Mouse (Mus musculus): Measurements from ENCODE around the gene Grpel1.

Grpel1 gene

DNA sequence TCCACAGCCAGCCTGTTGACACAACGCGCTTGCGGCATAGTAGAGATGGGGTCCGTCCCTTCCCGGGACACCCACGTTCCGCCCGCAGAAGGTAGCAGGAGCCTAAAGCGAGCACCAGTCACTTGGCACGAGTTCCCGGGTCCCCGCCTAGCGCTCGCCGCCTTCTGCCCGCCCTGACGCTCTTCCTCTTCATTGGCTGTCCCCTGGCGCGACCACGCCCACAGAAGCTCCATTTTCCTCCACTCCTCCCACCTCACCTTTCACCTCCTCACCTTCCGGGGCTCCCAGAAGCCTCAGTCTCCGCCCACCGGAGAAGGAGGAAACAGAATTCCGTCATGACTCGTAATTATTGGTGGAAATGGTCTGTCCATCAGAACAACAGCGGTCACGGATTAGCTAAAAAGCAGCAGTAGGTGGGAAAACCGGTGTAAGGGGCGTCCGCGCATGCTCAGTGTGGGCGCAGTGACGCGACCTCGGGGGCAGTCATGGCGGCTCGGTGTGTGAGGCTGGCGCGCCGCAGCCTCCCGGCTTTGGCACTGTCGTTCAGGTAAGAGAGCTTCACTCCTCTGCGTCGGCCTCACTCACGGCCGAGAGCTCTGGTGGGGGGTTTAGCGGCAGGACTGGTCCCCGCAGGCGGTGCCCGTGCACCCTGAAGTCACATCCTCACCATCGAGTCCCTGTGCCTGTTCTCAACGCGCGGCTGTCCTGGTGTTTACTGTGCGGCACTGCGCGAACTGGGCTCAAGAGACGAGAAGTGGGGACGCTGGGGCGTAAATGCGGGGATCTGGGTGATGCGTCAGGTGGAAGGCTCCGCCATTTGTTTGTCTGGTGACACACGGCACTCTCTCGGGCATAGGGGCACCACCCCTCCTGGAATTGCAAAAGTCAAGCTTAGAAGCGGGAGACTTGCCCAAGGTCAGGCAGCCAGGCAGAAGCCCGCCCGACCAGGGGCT is at the start of gene Grpel1:
TSS of gene Grpel1 (plus strand) at position 290 of the 953 bp plus-strand sequence.
- DNase-seq: peak; percentile 99

DNA sequence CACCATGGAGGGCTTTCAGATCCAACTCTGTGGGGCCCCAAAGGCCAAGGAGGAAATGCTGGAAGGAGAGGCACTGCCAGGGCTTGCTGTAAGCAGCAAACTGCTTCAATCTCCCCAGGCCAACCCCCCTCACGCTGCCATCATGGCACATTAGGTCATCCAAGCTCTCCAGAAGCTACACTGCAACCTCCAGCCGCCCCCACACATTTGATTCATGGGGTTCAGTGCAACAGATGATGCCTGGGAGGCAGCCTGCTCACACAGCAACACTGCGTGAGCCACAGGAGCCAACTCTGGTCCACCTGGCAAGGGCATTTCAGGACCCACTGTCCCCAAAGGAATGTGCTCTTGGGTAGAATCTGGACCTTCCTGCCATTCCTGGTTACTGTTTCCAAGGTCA is 44.9 kb upstream of the Grpel1 start:
- peak in 1 of 2 experiments; percentile 19 for DNase-seq

DNA sequence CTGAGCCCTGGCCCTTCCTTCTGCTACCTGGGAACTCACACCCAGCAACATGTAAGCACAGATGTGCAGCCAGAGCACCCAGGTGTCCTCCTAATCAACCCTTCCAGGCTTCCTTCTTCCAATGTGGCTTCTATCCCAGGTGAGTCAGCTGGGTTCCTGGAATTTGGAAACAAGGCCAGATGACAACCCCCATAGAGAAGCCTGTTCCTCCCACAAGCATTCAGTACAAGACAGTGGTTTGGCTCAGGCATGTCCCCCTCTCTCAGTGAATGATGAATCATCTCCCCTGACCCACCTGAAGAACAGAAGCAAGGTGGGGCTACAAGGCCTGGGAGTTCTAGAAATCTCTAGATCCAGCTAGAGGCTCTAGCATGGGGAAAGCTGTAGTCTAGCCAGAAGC is 42.1 kb upstream of the Grpel1 start:
- DNase-seq: no peak

DNA sequence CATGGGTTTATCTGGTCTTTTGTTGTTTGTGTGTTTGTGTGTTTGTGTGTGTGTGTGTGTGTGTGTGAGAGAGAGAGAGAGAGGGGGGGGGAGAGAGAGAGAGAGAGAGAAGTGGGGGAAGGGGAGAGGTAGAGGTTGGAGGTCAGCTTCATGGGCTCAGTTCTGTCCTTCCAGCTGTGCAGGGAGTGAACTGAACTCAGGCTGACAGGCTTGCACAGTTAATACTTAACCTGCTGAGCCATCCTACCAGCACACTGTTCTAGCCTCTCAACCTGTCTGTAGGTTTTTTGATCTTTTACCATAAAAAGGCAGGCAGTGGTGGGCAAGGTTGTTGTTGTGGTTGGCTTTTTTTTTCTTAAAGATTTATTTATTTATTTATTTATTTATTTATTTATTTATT is 40.1 kb upstream of the Grpel1 start:
- DNase-seq: peak; percentile 17 to 55

DNA sequence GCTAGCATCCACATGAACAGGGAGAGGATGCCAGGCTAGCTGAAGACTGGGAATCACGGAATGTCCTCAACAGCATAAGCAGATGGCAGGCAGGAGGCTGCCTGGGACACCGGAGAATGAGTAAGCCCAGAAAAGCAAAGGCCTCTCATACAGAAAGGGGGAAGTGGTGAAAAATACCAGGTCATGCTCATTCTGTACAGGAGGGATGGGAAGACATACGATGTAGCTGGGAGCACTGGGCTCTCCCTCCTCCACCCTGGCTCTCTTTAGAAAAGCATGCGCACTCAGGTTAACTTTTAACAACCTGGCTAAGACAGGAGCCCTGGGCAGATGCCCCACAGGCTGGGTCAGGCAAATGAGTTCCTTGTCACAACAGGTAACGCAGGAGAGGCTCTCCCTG is 38.4 kb upstream of the Grpel1 start:
- peak; percentile 64 to 84 for DNase-seq

DNA sequence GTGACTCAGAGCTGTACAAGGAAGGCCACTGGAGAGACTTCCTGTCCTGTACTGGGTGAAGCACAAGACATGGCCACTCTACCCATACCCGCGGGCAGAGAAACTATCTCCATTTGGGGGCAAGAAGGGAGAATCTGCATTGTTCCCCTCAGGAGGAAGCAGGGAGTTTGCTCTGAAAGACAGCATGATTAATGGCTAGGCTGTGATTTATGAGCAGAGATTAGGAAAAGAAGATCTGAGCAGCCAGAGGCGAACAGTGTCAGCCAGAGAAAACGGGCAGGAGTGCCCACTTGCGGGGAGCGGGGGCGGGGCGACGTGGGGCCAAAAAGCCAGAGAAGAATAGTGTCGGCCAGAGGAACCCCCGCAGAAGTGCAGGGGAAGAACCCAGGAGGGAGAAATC is 37.0 kb upstream of the Grpel1 start:
- DNase-seq: peak in 1 of 2 experiments; percentile 14

DNA sequence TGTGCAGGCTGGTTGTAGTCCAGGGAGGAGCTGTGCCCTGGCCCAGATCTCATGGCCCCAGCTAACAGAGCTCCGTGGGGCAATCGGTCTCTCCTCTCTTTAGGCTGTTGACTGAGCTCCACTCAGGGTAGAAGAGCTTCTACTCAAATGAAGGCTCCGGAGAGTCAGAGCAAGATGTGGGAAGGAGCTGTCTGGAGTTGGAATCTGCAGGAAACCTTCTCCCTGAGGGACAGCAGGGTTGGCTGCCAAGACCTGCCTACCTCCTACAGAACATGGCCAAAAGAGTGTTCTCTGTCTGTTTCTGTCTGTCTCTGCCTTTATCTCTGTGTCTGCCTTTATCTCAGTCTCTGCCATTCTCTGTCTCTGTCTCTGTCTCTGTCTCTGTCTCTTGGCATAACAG is 35.2 kb upstream of the Grpel1 start:
- DNase-seq: peak in 1 of 2 experiments; percentile 13

DNA sequence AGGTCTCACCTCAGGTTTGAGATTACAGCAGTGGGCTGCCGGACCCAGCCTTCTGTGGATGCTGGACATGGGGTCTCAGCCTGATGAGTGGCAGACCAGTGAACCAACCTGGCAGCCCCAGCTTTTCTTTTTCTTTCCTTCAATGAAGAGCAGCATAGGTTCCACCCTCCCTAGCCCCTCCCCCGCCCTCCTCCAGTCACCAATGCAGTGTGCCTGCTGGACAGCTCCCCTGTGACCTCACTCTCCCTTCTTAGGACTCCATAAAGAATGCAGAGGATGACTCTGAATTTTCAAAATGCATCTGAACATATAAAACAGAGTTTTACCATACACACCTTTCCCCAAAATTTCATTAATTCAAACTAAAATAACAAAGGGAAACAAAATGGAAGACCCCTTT is 33.1 kb upstream of the Grpel1 start:
- DNase-seq: peak in 1 of 2 experiments; percentile 21

DNA sequence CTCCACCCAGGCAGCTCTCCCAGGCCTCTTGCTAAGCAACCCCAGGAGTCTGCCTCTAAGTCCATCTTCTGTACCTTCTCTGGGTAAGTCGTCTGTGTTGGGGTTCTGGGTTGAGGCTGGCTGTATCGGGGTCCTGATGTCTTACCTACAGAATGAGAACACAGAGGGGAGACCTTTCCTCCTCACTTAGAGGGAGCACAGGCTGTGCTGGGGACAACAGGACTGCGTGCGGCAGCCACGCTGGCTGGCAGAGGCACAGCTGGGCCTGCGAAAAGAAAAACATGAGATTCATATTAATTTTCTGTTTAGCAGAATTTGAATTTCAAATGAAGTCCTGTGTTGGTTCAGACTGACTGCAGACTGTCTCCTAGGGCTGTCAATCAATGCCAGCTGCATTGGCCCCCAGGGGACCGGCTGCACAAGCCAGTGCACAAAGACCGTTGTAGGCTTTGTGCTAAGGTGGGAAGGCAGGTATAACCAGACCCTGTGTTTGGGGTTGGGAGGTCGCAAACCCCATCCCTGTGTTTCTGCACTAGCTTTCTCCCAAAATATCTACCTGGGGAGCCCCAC is 30.3 kb upstream of the Grpel1 start:
- DNase-seq: no peak

DNA sequence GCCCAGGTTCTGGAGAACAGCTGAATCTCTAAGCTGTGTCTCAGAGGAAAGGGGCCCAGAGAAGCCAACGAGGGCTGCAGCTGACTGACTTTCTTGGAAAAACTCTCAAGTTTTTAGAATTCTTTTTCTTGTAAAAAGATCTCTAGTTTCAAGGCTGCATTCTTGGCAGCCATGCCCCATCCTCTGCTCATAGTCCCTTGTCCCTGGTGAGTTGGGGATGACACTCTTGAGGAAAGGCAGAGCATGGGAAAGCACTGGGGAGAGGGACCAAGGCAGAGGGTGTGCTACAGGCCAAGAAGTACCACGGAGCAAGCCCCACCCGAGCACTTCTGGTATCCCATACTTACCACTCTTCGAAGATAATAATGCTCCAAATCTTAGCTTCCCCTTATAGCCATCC is 27.9 kb upstream of the Grpel1 start:
- no peak for DNase-seq

DNA sequence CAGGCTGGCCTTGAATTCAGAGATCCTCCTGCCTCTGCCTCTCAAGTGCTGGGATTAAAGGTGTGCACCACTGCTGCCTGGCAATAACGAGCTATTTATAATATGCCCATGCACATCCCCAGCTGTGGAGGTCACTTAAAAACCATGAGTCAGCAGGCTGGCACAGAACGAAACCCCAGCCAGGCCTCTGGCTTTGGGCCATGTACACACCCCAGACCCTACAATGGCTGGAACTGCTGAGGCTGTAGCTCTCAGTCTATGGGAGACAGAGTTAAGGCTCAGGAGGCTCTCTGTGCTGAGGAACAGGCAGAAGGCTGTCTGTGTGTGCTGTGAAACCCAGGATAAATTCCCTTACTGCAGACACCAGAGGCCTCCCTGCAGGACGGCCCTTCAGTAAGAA is 24.1 kb upstream of the Grpel1 start:
- no peak for DNase-seq

DNA sequence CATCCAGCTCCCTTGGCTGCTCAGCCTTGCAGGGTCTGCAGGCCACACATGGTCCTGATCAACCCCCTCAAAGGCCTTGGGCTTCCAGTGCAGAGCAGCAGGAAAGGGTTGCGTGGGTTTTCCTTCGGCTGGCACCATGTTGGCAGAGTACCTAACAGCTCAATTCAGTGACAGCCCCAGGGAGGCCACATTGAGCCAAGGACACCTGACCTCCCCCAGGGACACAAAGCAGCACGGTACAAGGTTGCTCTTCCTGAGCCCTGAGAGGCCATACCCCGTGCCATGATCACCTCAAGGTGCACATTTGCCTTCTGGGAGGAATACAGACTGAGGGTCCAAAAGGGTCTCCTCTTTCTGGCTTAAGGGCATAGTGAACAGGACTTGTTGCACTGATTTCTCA is 20.2 kb upstream of the Grpel1 start:
- DNase-seq: no peak

DNA sequence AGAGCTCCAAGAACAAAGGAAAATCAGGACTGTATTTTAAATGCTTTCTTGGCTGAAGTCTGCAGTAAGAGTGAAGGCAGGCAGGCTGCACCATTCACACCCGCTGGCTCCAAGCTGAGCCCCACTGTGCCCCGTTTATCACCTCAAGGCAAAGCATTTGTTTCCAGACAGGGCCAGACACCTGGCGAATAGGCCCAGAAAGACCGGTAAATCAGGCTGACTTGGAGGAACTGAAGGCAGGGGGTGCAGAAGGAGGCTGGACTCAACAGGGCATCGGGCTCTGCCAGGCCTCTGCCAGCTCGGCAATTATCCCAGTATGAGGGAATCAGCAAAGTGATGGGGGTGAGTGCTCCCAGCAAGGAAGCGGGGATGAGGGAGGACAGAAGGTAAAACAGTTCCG is 19.8 kb upstream of the Grpel1 start:
- no peak for DNase-seq

DNA sequence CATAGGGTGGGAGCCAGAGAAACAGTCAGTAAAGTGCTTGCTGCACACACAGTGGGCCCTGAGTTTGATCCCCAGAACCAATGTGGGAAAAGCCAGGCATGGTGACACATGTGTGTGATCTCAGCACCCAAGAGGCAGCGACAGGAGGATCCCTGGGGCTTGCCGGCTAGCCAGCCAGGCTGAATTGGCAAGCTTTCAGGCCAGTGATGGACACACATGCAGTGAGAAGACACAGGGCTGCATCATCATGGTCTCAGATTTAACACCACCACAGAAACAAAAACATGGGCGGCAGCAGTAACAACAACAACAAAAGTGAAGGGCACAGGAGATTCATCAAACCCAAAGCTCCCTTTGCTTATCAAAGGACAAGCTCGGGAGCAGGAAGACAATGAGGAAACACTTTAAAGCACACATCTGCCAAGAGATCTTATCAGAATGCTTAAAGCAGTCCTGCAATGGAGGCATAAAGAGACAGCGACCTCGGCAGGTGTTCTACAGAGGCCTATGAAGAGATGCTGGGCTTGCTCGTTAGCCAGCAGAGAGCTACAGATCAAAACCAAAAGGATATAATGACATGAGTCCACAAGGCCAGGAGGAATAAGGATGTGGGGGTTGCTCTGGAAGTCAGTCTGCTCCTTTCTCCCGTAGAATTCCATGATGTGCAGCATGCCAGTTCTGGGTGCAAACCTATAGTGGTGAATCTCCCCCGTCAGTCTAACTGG is 18.5 kb upstream of the Grpel1 start:
- no peak for DNase-seq

DNA sequence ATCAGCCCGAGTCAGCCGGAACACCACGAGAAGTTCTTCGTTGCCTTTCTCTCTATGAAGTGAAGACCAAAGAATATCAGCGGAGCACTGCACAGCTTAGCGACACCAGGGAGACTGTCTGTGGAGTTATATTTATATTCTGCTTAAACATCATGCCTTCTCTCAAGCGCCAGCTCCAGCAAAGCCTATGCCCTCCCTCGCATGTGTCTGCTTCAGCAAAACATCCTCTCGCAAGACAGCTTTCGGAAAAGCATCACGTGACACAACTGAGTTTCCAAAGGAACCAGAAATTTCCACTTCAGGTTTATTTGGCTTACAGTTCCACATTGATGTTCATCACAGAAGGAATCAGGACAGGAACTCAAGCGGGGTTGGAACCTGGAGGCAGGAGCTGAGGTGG is 16.9 kb upstream of the Grpel1 start:
- no peak for DNase-seq

DNA sequence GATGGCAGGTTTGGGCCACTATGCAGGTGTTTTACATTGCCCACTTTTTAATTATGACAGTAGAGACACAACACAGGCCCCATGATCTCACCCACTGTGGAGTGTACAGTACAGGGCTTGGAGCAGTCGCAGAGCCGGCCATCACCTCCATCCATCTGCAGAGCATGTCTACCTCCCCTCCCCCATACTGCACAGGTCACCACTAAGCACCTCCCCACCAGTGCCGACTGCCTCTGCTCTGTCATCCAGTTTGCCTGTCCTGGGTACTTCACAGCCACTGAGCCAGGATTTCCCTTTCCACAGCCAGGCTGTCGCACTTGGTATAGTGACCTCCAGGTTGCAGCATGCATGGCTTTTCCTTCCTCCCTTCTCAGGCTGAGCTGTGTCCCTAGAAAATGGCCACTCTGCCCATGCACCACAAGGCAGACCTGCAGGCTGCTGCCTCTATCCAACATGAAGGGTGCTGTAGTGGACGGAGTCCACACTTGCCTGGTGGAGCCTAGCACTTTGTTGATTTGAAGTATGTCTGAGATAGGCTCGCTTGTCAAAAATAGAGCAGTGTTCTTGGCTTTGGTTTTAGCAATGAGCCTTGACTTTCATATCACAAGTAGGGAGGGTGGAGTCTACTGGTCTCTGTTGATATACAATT is 15.0 kb upstream of the Grpel1 start:
- no peak for DNase-seq

DNA sequence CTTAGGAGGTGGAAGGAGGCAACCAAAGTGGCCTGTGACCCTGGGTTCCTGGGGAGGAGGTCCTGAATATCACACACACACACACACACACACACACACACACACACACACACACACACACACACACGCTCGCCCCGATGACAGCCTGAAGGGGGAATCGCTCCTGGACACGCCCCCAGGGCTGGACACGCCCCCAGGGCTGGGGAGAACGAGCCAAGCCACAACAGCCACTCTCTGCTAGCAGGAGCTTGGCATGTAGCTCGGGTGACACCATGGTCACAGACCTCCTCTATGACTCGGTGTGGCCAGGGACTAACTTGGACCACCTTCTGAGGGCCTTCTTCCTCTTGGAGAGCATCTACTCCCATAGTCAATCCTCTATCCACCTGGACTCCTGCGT is 13.7 kb upstream of the Grpel1 start:
- no peak for DNase-seq

DNA sequence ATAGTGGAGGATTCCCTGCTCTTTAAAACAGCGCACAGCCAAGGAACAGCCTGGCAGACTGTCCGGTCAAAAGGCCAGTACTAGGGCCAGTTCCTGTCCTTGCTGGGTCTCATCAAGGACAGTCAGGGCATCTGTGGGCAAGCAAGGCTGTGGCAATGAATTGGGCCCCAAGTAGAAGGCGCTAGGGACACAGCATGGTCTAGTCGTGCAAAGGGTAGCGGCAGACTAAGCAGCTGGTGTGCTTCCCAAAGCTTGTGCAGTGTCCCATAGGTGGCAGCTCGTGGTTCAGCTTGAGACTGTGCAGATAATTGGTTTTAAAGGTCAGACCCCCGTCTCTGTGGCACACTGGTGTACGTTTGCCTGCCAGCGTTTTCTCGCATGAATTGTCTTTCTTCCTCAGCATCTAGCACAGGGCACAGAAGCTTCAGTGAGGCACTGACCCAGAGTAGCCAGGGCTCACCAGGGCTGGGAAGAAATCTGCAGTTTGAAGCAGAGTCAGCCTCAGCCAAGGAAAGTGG is 12.9 kb upstream of the Grpel1 start:
- no peak for DNase-seq

DNA sequence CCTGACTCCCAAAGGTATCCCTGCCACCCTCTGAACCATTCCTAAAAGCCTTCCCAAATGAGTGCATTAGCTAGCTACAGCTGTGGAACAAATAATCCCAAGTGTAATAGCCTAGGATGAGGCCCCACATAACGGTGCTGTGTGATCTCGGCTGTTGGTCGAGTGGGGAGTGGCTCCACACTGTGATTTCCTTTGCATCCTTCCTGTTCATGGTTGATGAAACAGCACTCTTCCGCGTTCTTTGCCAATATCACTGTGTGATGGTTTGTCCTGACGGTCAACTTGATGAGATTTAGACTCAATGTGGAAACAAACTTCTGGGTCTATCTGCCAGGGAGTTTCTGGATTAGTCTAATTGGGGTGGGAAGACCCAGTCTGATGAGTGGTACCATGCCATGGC is 12.0 kb upstream of the Grpel1 start:
- no peak for DNase-seq

DNA sequence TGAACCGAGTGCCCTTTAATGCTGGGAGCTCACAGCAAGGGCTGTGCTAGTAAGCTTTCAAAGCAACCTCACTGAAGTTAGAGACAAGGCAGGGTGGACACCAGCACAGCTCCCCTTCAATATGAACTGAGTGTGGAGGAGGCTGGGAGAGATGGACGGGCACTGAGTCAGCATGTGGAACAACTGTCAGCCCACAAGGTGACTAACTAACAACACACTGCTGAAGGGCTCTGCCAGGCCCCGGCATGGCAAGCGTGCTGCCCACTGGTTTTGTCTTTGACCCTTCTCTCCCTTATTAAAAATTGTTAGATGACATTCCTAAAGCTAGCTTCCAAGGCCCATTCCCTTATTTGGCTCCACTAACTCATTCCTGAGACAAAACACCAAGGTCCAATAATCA is 7.1 kb upstream of the Grpel1 start:
- DNase-seq: no peak

DNA sequence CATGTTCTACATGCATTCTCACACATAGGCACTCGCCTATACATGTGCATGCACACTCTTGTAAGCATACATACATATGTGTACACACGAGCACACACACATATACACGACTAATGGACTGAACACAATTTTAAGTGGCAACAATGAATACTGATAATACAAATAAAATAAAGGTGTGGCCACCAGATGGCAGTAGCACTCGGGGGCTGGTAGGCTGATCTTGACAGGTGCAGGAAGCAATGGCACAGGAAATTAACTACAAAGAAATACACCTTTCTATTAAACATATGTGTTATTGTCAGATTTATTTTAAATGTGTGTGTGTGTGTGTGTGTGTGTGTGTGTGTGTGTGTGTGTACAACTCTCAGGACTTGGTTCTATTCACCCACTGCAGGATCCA is 5.9 kb upstream of the Grpel1 start:
- DNase-seq: peak in 1 of 2 experiments; percentile 71

DNA sequence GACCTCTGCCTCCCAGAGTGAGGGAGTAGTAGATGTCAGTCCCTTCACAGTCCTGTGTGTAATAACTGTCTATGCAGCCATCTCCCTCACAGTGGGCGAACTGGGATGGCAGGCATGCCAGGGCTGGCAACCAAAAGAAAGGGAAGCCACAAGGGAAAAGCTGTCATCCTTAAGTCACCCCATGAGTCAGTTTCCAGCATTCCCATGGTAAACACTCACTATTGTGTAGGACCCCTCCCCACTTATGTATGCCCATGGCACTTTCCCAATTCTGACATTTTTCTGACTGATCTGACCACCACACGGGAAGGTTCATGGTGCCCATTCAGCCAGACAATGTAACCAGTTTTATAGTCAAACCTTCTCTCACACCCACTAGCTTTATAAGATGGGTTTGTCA is 4.1 kb upstream of the Grpel1 start:
- DNase-seq: no peak

DNA sequence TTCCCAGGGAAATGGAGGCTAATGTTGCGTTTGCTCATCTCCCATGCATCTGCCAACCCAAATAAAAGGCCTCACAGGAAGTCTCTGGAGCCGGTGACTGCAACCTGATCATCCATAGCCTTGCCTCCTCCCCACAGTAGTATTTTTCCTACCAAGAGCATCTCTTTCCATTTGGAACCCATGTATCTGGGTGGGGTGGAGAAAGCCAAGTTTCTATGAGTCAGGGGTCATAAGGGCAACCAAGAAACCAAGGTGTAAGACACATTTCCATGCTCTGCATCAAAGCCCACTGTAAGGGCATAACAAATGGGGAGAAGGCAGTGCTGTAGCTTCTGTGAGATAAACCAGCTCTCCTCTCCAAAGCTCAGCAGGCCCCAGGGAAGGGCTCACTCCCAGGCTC is 3.6 kb upstream of the Grpel1 start:
- no peak for DNase-seq
